Mouse (Mus musculus) spleen, embryonic (tissue): Measurements from ENCODE around the gene Hemk1.
"Not testable (repeated sequence)": the region's sequence is repeated elsewhere in the genome, so short reads cannot be mapped to it uniquely, and the experiment has no call there.

Experiments
- CTCF ChIA-PET: fragments of 350-600 bp; sonication (Branson Sonifier 250); formaldehyde crosslinking; loops from one replicate; lab custom pipeline; 2022; lab: Charles Lee

The Hemk1 gene

GRCm38 (mm10) chr9:107312811-107313584 lies 25.2 kb downstream of the Hemk1 start:
- CTCF ChIA-PET = interaction anchor here (0.7 kb wide), 2 partner anchors 12 to 20 kb away, joined by 3 read pairs; no protein-coding TSS in a partner anchor

GRCm38 (mm10) chr9:107309600-107309999 lies 28.6 kb downstream of the Hemk1 start:
- CTCF ChIA-PET = no interaction called here

GRCm38 (mm10) chr9:107309171-107309570 lies 29.0 kb downstream of the Hemk1 start:
- CTCF ChIA-PET = no interaction called here

- CTCF ChIA-PET = interaction anchor here (0.6 to 0.7 kb wide), 2 partner anchors 11 to 17 kb away, joined by 4 to 6 read pairs; no protein-coding TSS in a partner anchor
These were observed 29.7 kb downstream of the Hemk1 start for GRCm38 (mm10) chr9:107308346-107309000.

GRCm38 (mm10) chr9:107307886-107308285 lies 30.3 kb downstream of the Hemk1 start:
- CTCF ChIA-PET = interaction anchor here (0.6 to 0.7 kb wide), 2 partner anchors 11 to 16 kb away, joined by 4 to 6 read pairs; no protein-coding TSS in a partner anchor

- CTCF ChIA-PET = no interaction called here
These were observed 30.9 kb downstream of the Hemk1 start for GRCm38 (mm10) chr9:107307099-107307872.

GRCm38 (mm10) chr9:107306673-107307072 lies 31.5 kb downstream of the Hemk1 start:
- CTCF ChIA-PET = not testable (repeated sequence)

GRCm38 (mm10) chr9:107305601-107306542 lies 32.3 kb downstream of the Hemk1 start:
- CTCF ChIA-PET = no interaction called here

- CTCF ChIA-PET = no interaction called here
These were observed 33.1 kb downstream of the Hemk1 start for GRCm38 (mm10) chr9:107305012-107305411.

- CTCF ChIA-PET = no interaction called here
These were observed 33.8 kb downstream of the Hemk1 start for GRCm38 (mm10) chr9:107304383-107304782.

GRCm38 (mm10) chr9:107303900-107304299 lies 34.2 kb downstream of the Hemk1 start:
- CTCF ChIA-PET = interaction anchor here (0.9 kb wide), 1 partner anchor 813 kb away, joined by 3 read pairs; no protein-coding TSS in a partner anchor

GRCm38 (mm10) chr9:107303121-107303820 lies 34.9 kb downstream of the Hemk1 start:
- CTCF ChIA-PET = interaction anchor here (0.6 to 0.9 kb wide), 2 partner anchors 725 to 812 kb away, joined by 3 to 6 read pairs; no protein-coding TSS in a partner anchor

GRCm38 (mm10) chr9:107302592-107302991 lies 35.6 kb downstream of the Hemk1 start:
- CTCF ChIA-PET = interaction anchor here (0.6 kb wide), 1 partner anchor 726 kb away, joined by 6 read pairs; no protein-coding TSS in a partner anchor

- CTCF ChIA-PET = no interaction called here
These were observed 36.4 kb downstream of the Hemk1 start for GRCm38 (mm10) chr9:107301554-107302331.

- CTCF ChIA-PET = interaction anchor here (0.6 kb wide), 1 partner anchor 12 kb away, joined by 3 read pairs; no protein-coding TSS in a partner anchor
These were observed 37.8 kb downstream of the Hemk1 start for GRCm38 (mm10) chr9:107300224-107300973.

GRCm38 (mm10) chr9:107299783-107300182 lies 38.4 kb downstream of the Hemk1 start:
- CTCF ChIA-PET = no interaction called here

- CTCF ChIA-PET = no interaction called here
These were observed 39.3 kb downstream of the Hemk1 start for GRCm38 (mm10) chr9:107298876-107299275.

GRCm38 (mm10) chr9:107298059-107298780 lies 39.9 kb downstream of the Hemk1 start:
- CTCF ChIA-PET = no interaction called here
